Mouse (Mus musculus) testis, adult 2 months (tissue): Measurements from ENCODE around the gene Krt80.

Experiments
- CTCF ChIP-seq: fragments of 200-500 bp; IDR thresholded peaks from 2 replicates; pipeline ENCODE4 v1.5.1; 2012; ENCODE audit warnings: low read depth, mild to moderate bottlenecking, inconsistent platforms, low read length, moderate library complexity; ENCODE audit not compliant: control insufficient read depth, insufficient read depth, insufficient replicate concordance
- POLR2A ChIP-seq: fragments of 200-500 bp; IDR thresholded peaks from 2 replicates; pipeline ENCODE4 v1.6.1; 2012; ENCODE audit warnings: low read depth, mild to moderate bottlenecking, inconsistent platforms, low read length, moderate library complexity; ENCODE audit not compliant: control insufficient read depth

- TF ChIP-seq CTCF (no peak; the same call in 1 of the 2 replicates), POLR2A (no peak)
Measured at GRCm38 (mm10) chr15:101323511-101323910, 46.5 kb downstream of the Krt80 start.
